Mouse (Mus musculus) embryonic fibroblast, embryonic 13.5 days (primary cell): ENCODE data around the gene Prdx6.

ENCODE experiments used
- CTCF ChIP-seq: IDR thresholded peaks from 2 replicates; pipeline ENCODE4 v1.5.1; 2011; ENCODE audit warnings: mild to moderate bottlenecking, control low read depth, low read length, moderate library complexity, borderline replicate concordance; ENCODE audit not compliant: insufficient read depth
- POLR2A ChIP-seq: IDR thresholded peaks from 2 replicates; pipeline ENCODE4 v1.6.1; 2011; ENCODE audit warnings: low read depth, mild to moderate bottlenecking, control low read depth, low read length, moderate library complexity

GRCm38 (mm10) chr1:161264961-161265360 lies 13.9 kb upstream of the Prdx6 start:
- TF ChIP-seq CTCF (no peak), POLR2A (no peak)
